Mouse (Mus musculus): ENCODE measurements around the gene Mfsd4b3. TPM values are rescaled to one million over a fixed set of nuclear protein-coding genes. Genes with fewer than 3 reads are reported as not detected.

Gene Mfsd4b3
- not detected for polyA plus RNA-seq (2017; shearing (Covaris generic))

DNA sequence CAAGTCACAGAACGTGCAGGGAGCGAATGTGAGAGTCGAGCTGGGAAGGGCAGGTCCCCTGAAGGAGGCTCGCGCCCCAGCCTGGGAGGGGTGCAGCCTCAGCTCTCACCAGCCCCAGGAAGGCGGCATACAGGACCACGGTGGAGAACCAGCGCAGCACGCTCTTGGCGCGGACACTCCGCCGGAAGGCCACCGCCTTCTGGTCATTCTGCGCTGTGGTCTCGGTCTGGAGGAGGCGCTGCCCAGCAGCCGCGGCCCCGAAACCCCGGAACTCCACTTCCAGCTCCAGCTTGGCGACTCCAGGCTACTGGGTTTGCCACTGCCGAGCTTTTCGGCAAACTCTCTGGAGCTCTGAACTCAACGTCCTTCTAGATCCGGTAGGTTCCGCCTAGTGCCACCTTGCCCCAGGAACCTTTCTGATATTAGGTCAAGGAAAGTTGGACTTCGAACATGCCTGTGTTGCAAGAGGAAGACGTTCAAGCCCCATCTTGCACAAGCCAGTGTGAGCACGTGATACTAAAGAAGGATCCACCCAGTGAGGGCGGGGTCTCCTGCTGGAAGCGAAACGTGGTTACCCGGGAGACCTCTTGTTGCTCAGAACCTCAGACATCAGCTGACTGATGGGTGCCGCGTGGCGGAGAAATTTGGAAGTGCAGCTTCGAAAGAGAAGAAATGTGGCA is at the start of gene Mfsd4b3:
Gene Mfsd4b3 (minus strand): TSS at position 393 of the 680 bp plus-strand sequence.

DNA sequence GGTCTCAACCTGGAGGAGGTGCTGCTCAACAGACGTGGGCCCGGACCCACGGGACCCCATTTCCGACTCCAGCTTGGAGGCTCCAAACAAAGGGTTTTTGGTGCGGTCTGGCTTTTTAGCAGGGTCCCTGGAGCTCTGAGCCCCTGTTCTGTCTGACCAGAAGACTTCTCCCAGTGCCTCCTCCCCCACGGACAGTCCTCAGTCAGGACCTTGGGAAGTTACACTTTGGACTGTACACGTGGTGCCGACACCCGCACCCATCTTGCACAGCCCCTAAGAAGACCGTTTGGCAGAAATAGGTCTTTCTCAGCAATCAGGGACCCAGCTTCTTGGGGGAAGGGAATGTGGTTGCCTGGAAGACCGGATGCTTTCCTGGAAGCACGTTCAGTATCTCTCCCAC is 26.5 kb upstream of the Mfsd4b3 start, which contains the start of gene Mfsd4b5:
Gene Mfsd4b5 (minus strand): TSS at position 181 of the 400 bp plus-strand sequence.

GRCm38 (mm10) chr10:39926616-39927139 is 33.3 kb downstream of the Mfsd4b3 start, which contains the start of gene Mfsd4b2:
Gene Mfsd4b2, minus strand, starts transcription at chr10:39926923.

DNA sequence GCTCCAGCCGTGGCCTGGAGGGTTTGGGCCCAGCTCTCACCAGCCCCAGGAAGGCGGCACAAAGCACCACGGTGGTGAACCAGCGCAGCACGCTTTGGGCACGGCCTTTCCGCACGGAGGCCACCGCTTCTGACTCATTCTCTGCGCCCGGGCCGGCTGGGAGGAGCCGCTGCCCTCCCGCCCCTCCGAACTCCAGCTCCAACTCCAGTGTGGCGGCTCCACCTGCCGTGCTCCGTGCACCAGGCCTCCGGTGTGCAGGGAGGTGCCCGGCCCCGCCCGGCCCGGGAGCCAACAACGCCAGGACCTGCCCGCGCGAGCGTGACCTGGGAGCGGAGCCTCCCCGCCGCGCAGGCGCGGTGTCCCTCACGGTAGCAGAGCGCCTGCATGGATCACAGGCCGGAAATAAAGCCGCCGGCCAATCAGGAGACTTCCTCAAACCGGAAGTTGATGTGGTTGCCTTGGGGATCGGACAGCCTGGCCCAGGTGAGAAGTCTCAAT is 61.0 kb downstream of the Mfsd4b3 start, which contains the start of gene Mfsd4b4:
Gene Mfsd4b4 (minus strand): TSS at position 365 of the 498 bp plus-strand sequence.

Other genes starting within 250 kb of the Mfsd4b3 start
- gene Rev3l, start 228.0 kb downstream of the Mfsd4b3 start, polyA plus RNA-seq (2017; shearing (Covaris generic)), result 10 to 100 TPM; 14.2 to 15.0 TPM
- 1 to 10 TPM; 4.7 to 4.9 TPM for gene Mfsd4b4, start 60.9 kb downstream of the Mfsd4b3 start, polyA plus RNA-seq (2017; shearing (Covaris generic))
- under 1 TPM in 1 of 2 experiments, not detected in 1; 0.35 TPM for gene Mfsd4b2, start 33.2 kb downstream of the Mfsd4b3 start, polyA plus RNA-seq (2017; shearing (Covaris generic))
- gene Mfsd4b5, start 26.5 kb upstream of the Mfsd4b3 start, polyA plus RNA-seq (2017; shearing (Covaris generic)), result under 1 TPM; 0.51 to 0.93 TPM
- gene Mfsd4b1, start 65.1 kb upstream of the Mfsd4b3 start, polyA plus RNA-seq (2017; shearing (Covaris generic)), result under 1 TPM; 0.08 to 0.23 TPM
- 1 to 10 TPM in 1 of 2 experiments, under 1 TPM in 1; 0.87 to 3.0 TPM for gene Slc16a10, start 182.1 kb upstream of the Mfsd4b3 start, polyA plus RNA-seq (2017; shearing (Covaris generic))

Measured in inflammation-experienced regulatory T-cells (primary cell).